Mouse (Mus musculus) frontal cortex, postnatal 25 days (tissue): ENCODE data around the gene Il11ra1.
"Not testable (repeated sequence)": the region's sequence is repeated elsewhere in the genome, so short reads cannot be mapped to it uniquely, and the experiment has no call there.

Source experiments
- DNase-seq, 2 experiments: peaks; one replicate each; pipeline ENCODE4 v3.0.0; 2022; ENCODE audit warnings: low spot score in 2 of 2

Gene Il11ra1

DNA sequence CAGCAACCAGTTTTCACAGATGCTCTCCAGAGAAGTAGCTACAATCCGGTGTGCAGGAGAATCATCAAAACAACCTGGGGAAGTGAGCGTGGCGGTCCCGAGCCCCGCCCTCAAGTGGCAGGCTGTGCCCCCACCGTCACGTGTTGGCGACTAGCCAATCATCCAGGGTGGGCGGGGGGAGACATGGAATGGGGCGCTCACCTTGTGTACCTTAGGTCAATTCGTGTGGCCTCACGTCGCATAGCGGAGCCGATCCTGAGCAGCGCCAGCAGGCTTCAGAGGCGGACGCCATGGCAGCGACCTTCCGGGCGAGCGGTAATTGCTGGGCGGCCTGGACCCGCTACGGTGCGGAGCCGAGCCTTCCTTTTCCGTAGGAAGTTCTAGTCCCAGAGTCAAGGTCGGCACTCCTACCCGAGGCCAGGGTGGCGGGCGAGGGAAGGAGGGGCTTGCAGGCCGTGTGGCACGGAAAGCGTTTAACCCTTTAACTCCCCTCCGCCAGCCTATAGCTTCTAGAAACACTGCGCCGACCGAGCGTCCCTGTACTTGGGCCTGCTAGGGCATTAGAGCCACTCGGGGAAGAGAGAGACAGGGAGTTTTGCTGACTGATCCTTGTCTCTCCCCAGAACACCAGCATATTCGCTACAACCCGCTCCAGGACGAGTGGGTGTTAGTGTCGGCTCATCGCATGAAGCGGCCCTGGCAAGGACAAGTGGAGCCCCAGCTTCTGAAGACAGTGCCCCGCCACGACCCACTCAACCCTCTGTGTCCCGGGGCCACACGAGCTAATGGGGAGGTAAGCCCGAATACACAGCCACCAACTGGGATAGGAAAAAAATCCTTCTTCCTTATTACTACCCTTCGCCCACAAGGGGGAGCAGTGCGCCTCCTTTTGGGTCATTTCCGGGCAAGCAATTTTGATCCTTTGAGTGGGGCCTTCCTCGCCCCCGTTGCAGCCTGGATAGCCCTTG, 55.8 kb downstream of the Il11ra1 start, which contains the start of gene Sigmar1:
Gene Sigmar1, minus strand, starts transcription at position 820 of the 968 bp plus-strand sequence.
- peak; percentile 67 to 73 for DNase-seq

DNA sequence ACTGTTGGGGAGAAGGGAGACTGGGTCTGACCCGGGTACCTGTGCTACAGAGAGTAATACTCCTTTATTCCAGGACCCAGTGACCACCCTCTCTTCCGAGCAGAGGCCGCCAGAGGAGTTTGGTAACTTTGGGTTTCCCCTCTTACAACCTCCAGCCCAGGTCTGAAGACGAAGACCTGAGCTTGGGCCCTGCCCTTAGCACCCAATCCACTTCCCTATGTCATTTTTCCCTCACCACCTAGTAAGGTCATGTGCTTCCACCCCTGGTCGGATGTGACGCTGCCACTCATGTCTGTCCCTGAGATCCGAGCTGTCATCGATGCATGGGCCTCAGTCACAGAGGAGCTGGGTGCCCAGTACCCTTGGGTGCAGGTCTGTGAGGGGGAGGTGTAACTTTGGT, 56.7 kb downstream of the Il11ra1 start:
- no peak for DNase-seq

DNA sequence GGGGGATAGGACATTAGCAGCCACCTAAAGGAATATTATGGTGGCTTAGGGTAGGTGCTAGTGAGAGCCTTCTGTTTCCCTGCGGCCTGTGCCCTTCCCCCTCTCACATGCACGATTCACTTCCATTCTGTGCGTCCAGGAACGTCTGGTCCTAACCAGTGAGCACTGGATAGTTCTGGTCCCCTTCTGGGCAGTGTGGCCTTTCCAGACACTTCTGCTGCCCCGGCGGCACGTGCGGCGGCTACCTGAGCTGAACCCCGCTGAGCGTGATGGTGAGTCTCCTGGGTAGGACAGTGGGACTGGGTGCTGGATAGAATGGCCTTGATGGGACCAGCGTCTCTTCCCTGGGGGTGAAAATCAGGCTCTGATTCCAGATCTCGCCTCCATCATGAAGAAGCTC, 57.5 kb downstream of the Il11ra1 start:
- DNase-seq: no peak

DNA sequence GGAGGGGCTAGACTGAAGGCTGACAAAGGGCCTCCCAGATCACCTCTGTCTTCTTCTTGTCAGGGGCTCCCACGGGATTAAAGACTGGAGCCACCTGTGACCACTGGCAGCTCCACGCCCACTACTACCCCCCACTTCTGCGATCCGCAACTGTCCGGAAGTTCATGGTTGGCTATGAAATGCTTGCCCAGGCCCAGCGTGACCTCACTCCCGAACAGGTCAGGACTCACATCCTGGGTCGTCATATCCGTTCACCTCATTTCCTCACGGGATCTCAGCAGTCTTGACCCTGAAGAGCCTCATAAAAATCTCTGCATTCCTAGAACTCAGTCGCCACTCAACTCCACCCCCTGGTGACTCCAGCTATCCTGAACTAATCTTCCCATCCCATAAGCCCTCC, 58.2 kb downstream of the Il11ra1 start:
- DNase-seq: no peak

DNA sequence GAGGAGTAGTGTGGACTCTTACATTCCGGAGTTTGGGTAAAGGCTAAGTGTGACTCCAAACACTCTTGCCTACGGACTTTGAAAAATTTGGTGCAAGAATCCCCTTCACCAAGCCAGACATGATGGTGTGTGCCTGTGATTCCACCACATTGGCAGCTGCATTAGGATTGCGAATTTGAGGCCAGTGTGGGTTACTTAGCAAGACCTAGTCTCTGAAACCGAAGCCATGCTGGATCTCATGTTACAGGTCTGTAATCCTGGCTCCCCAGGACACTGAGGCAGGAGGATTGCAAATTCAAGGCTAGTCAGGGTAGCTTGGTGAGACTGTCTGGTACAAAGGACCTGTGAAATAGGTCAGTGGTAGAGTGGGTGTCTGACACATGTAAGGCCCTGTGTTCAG, 58.9 kb downstream of the Il11ra1 start:
- DNase-seq: no peak

DNA sequence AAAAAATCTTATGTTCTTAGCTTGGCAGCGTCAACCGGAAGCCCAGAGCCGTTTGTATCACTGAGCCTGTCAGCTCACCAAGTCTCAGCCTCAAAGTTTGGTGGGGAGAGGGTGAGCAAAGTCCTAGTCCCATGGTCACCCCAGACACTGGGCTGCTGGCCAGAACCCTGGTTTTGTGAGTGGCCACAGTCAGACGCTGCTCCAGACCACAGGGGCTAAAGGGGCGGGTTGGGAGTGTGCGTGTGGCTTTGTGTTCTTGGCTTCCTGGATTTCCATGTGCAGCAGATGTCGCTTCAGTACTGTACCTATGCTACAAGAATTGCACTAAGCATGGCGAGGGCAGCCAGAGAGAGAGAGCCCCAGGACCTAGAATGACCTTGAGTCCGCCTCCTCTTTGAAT, 59.4 kb downstream of the Il11ra1 start:
- no peak for DNase-seq

DNA sequence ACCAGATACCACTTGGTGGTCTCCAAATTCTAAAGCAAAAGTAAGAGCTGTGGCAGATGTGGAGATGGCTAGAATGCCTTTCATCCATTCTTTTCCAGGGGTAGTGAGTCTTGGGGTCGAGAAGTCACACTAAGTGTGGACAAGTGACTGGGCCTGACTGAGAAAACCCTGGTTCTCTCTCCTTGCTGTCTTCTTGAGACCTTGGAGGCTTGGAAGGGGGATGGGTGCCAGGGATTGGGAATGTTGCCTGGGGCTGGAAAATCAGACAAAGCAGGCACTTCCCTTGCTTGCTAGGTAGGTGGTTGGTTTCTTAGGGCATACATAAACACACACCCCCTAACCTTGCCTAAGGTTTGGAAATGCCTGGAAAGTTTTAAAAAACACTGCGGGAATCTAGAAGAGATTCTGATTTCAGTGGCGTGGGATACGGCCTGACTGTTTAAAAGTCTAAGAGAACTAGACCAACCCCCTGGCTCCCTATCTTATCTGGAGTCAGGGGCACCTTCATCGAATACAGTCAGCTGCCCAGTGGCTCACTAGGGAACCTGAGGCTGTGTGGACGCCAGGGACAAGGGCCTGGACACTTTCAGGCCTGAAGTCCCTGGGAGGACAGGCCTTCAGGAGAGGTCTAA, 60.0 kb downstream of the Il11ra1 start:
- DNase-seq: no peak

DNA sequence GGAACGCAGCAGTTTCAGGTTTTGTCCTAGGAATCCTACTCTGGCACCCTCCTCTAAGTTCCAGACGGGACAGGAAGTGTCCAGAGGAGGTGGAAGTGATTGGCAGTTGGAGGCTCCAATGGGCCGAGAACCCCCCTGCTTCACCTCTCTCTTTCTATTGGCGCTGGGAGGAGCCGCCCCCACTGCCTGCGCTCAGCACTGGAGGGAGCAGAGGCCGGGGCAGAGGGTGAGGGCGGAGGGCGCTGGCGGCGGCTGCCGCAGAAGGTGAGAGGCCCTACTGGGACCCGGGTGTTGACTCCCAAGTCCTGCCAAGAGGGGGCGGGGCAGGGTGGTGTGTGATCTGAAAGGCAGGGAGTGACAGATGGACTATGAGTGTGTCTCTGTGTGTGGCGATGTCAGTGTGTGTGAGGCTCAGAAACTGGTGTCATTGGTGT, 60.5 kb downstream of the Il11ra1 start:
- DNase-seq: no peak

DNA sequence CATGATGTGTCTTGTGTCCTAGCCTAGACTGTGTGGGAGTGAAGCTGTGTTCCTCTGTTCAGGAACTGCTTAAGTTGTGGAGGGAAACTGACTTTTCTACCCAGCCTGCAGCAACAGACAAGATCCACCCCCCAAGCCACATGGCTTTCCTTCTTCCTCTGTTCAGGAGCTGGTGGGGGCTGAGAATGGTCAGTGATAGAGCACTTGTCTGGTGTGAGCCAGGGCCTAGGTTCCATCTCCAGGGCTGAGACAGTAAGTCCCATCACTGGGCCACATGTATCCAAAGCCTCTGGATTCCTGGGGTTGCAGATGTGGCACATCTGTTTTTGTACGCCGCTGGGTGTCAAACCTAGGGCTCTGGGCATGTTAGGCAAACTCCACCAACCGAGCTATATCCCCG, 61.1 kb downstream of the Il11ra1 start:
- no peak for DNase-seq

DNA sequence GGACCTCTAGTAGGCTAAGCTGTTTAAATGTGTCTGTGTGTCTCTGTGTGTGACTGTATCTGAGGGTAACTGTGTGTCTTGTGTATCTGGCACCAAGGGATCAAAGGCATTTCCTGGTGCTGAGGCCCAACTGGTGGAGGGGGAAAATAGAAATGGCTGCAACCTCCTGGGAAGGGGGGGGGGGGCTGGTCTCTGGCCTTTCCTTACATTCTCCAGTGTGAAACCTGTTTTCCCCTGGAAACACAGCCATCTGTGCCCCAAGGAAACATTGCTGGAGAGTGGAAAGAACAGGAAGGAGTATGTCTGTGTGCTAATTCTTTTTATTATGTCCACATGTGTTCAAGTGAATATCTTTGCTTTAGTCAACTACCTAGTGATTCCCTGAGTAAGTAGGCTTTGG, 61.9 kb downstream of the Il11ra1 start:
- no peak for DNase-seq

DNA sequence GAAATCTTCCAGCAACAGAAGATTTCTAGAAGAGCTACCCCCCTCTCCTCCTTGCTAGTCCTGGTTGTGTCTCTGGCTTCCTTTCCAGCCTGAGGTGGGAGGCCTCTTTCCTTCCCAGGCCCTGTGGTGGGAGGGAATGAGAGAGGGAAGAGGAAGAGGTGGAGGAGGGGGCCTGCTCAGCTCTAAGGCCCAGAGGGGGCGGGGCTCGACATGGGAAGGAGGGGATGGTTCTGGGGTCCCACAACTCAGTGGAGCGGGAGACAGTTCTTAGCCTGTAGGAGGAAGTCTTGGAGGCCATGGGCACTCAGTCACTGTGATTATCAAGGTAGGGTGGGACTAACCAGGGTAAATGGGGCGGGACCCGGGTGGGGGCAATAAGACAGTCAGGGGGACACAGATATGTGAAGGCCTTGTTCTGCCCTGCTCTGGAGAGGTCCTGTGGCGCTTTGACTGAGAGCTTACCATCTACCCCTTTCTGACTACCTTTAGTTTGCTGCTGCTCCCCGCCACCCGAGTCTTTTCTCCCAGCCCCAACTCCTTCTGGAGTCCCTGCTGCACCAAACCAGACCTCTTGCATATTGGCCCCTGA, 62.4 kb downstream of the Il11ra1 start:
- no peak for DNase-seq

DNA sequence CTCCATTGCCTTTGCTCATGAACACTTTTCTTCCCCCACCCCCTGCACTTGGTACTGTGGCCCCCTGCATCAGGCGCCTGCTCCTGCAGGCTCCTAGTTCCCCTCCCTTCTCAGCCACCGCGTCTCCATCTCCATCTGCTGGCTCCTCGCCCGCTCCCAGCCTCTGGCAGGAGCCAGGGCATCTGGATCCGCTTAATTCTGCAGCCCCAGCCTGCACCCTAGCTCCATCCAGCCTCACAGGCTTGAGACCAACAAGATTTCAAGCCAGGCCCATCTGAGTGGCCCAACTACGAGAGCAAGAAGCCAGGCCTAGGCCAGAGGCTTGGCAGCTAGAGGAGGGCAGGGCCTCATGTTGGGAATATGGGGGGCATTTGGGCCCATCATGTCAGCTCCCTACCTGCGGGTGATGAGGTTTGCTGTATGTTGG, 62.9 kb downstream of the Il11ra1 start:
- DNase-seq: not testable (repeated sequence)

DNA sequence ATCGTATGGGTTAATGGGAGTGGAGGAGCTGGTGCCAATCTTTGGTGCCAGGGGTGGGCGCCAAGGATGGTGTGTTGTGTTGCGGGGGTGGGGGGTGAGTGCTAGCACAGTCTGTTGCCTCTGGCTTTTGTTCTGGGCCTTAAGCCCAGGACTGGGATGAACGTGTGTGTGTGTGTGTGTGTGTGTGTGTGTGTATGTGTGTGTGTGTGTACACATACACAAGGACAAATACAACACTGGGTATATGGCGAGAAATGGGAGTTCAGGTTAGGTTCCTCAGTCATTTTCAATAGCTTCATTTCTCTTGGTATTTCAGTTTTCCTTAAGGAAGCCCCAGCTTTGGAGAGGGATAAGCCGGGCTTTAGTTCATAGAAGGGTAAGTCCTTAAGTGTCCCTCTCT, 63.4 kb downstream of the Il11ra1 start:
- DNase-seq: not testable (repeated sequence)

DNA sequence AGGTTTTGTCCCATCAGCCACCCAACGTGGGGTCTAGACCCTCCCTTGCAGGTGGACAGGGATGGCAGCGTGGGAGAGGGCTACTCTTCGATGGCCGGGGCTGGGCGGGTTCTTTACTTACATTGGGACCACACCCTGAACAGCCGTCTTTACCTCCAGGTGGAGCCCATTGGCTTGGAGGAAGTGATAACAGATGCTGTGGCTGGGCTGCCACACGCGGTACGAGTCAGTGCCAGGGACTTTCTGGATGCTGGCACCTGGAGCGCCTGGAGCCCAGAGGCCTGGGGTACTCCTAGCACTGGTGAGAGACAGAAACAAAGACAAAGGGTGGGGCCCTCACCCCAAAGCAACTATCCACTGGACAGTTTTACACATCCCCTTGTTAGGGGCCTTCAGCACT, 67.5 kb downstream of the Il11ra1 start:
- not testable (repeated sequence) for DNase-seq

DNA sequence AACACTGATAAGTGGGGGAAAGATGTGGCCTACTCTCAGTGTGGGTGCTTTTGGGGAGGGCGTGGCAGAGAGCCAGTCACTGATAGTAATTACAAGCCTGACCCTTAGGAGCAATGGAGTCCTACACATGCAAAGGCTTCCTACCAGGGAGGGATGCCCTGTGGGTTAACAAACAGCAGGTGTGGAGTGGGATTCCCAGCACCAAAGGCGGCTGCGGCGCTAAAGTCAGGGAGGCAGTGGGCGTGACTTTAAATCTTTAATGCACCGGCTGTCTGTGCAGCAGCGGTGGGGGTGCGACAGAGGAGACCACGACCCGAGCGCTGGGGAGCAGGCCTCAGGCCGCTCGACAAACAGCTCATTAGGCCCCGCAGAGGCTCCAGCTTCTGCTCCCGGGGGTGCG, 73.2 kb downstream of the Il11ra1 start:
- DNase-seq: not testable (repeated sequence)

DNA sequence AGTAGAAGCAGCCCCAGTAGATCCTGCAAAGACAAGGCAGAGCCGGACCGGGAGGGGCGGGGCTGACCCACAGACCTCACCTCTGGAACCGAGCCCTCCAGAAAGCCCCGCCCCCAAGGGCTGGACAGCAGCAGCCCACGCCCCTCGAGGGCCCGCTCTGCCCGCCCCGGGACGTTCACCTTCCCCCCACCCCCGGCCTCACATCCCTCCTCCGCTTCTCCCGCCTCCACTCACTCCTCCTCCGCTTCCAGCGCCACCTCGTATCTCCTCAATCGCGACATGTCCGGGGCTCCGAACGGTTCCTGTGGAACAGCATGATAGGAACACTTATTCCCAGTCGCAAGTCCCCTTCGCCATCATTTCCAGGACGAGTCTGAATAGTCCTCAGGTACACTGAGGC, 73.7 kb downstream of the Il11ra1 start:
- DNase-seq: not testable (repeated sequence)

DNA sequence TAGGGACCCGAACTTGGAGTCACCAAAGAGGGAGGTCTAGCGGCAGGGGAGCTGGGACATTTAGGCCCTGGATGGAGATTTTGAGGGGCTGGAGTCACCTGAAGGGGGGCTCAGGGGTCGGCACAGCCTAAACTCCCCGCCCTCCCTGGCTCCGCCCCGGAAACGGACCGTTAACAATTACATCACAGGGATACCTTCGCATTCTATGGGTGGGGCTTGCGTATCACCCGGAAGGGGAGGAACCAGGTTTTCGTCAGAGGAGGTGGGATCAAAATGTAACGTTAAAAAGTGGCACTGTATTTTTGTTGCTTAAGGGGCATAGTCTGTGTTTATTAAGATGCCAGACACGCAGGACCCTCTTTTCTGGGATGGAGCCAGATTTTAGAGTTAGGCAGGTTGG, 74.2 kb downstream of the Il11ra1 start, which contains the start of gene Ccl27a:
Gene Ccl27a, minus strand, starts transcription at position 246 of the 400 bp plus-strand sequence.
- DNase-seq: peak in 1 of 2 experiments; percentile 53

DNA sequence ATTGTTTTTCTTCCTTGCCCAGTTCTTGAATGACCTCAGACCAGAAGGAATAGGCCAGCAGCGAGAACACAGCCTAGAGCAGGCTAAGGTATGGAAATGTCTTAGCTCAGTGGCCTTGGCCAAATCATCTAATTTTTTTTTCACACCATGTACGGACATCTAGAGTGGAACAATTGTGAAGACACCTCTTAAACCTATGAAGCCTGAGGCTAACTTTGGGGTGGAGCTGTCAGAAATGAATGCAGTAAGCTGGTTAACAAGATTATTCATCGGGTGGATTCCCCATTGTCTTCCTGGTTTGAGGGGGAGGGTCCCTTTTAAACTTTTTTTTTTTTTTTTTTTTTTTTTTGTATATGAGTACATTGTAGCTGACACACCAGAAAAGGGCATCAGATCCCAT, 74.7 kb downstream of the Il11ra1 start:
- not testable (repeated sequence) for DNase-seq

DNA sequence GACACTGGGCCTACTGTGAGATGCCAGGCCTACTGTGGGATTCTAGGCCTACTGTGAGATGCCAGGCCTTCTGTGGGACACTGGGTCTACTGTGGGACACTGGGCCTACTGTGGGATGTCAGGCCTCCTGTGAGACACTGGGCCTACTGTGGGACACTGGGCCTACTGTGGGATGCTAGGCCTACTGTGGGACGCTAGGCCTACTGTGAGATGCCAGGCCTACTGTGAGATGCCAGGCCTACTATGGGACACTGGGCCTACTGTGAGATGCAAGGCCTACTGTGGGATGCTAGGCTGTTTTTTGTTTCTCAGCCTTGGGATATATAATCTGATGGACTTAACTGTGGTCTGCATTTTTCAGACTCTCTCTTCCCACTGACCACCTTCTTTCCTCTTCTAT, 76.1 kb downstream of the Il11ra1 start:
- not testable (repeated sequence) for DNase-seq

DNA sequence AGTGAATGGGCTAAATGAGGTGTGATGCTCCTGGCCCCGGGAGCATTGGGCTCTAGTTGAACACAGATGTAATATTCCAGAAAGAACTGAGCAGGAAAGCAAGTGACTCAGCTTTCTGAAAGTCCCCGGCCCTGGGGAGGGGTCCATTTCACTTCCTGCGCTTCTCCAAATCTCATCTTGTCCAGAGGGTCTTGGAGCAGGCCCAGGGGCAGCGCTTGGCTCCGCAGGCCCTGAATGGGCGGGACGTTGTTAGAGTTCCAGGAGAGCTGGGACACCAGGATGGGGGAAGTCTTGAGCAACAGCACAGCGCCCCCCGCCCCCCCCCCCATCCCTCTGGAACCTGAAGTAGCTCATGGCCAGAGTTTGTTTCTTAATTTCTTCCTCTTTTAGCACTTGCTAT, 81.5 kb downstream of the Il11ra1 start:
- not testable (repeated sequence) for DNase-seq

DNA sequence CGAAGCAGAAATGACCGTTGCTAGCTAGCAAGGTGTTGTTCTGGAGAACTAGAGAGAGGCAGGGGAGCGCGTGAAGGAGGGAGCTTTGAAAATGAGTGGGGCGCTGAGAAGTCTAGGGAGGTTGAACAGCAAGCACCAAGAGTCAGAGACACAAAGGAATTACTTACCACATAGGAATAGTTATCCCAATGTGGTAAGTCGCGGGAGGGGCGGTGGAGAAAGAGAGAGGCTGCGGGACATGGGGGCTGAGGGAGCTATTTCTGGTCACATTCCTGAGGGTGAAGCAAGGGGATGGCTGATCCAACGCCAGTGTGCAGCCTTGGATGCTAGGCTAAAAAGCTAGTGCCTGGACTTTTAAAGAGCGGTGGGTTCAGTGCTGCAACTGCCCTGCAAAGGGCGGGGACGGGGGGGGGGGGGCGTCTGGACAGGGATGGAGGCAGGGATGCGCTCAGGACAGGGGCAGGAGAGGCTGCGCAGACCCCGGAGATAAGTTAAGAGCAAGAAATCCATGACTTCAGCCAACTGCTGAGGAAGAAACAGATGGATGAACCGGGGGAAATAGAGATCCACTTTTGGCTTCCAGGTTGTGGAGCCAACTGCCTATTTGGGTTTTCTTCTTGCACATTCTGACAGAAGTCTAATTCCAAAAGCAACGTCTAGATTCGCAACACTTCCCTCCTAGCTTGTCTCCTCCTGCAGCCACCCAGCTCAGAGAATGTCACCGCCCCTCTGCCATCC, 82.1 kb downstream of the Il11ra1 start:
- peak in 1 of 2 experiments; percentile 9 for DNase-seq

DNA sequence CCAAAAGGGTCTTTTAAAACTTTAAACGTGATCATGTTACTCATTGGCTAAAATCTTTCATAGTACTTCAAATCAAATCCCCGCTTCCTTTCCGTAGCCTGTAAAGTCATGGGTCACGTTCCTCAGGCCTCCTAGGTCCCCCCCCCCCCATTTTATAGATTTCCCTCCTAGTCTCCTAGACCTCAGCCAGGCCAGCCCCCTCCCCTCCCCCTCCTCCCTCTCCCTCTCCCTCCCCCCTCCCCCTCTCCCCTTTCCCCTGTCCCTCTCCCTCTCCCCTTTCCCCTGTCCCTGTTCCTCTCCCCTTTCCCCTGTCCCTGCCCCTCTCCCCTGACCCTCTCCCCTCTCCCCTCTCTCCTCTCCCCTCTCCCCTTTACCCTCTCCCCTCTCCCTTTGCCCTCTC, 82.9 kb downstream of the Il11ra1 start:
- DNase-seq: not testable (repeated sequence)
